Mouse (Mus musculus): ENCODE data around the gene Aph1c.

DNA sequence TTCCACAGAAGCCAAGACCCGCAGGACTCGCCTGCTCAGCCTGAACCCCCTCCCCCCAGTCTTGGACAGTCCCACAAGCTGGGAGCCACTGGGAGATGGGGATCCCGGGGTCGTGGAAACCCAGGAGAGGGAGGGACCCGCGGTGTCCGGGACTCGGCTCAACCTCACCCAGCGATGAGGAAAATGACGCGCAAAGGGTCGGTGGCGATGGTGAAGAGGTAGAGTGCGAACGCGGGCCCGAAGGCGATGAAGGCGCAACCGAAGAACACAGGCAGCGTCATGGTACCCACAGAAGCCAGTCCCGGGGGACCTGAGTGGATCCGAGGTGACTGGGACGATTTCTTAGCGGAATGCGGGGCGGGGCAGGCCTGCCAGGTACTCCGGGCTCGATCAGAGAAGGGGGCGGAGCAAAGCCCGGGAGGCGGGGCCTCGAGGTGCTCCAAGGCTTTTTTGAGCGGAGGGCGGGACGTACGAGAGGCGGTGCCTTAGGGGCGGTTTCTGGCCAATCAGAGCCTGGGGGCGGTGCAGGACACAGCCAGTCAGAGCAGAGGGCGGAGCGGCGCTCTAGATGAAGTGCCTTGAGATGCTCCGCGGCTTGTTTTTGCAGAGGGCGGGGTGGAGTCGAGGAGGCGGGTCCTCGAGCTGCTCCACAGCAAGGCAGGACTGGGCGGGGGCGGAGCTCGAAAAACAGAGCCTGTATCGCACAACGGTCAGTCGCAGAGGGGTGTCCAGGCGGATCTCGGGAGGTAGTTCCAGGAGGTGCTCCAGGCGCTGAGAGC, at the start of gene Aph1c:
- TF ChIP-seq CTCF (IDR thresholded peaks at IDR 0.05; ENCODE audit: low read depth, low read length) (no peak), GATA1 (IDR thresholded peaks at IDR 0.05; ENCODE audit: borderline replicate concordance, low read length) (no peak)
